Mouse (Mus musculus) central nervous system, embryonic 11.5 days (tissue): ENCODE results near the gene Tssk3. TPM values are rescaled to one million over a fixed set of nuclear protein-coding genes. Genes with fewer than 3 reads are reported as not detected.

Experiments
- polyA plus RNA-seq: library from polyadenylated mRNA; depleted of rRNA; stranded (reverse); fragments of >200 nt; gene quantifications from 2 replicates; pipeline ENCODE4 v1.2.3, GENCODE M21; 2012; rRNA removed

Tssk3 gene
- polyA plus RNA-seq: not detected in 2 replicates

DNA sequence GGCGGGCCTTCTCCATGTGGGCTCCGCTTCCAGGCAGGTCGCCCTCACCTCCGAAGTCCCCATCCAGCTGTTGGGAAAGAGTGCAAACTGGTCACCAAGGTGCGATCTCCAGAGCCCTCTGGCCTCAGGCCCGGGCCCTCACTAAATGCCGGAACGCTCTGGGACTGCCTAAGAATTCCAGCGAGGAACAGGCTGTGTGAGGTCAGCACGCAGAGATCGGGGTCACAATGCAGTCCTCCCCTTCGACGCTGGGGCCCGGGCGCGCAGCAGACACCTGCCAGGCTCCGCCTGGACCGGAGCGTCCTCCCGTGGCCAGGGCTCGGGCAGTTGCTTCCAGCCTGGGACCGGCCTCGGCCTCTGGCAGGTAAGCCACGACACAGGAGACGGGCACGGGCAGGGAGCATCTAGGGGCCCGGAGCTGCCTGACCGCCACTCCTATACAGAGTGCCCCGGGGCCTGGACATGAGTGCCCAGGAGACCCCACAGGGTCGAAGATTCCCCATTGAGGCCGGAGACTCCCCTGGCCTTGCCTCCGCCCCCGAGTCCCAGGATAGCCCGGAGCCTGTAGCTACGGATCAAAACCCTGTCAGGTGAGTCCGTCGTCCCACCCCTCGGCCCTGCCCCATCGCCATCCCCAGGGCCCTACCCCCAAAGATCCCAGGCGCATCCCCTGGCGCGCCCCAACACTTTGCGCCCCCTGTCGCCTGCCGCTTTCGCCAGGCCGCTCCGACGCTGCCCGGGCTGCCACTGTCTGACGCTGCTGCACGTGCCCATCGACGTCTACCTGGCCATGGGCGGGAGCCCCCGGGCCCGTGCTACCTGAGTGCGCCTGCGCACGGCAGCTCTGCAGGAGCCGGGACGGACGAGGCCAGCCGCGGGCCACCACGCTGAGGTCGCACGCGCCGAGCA lies at the start of gene Tssk3, which contains the start of gene Fam229a:
Gene Tssk3, minus strand, starts transcription at position 51 of the 909 bp plus-strand sequence.
Gene Fam229a, plus strand, starts transcription at position 219 of the 909 bp plus-strand sequence.

DNA sequence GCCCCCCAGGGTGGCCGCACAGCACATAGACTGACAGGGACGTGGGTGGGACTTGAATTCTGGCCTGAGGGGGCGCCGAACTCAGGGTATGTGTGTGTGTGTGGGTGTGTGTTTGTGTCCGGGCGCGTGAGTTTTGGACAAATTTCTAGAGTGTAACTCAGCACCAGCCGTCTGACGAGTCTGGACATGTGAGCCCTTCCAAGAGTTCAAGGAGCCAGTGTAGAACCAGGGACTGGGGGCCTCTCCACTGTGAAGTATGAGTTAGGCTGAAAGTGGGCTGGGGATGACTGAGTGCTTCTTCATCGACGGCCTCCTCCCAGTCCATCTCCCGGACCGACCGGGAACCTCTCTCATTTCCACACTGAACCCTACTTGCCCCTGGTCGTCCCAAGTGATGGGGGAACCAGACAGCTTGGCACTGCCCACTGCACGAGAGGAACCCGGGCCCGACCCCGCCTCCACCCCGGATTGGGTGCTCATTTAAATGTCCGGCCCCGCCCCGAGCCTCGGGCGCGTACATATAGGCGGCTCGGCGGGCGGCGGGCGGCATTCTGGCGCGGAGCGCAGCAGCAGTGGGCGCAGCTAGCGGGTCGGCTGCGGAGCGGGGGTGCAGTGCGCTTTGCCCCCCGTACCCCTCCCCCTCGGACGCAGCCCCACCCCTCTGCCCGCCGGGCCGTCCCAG lies 22.4 kb upstream of the Tssk3 start, which contains the start of gene Marcksl1:
Gene Marcksl1, plus strand, starts transcription at position 496 of the 682 bp plus-strand sequence.

GRCm38 (mm10) chr4:129461183-129461960 lies 29.4 kb downstream of the Tssk3 start, which contains the start of gene Bsdc1:
Gene Bsdc1, plus strand, starts transcription at chr4:129461581.

GRCm38 (mm10) chr4:129440340-129441063 lies 50.3 kb downstream of the Tssk3 start, which contains the start of gene Zbtb8b:
Gene Zbtb8b, minus strand, starts transcription at chr4:129440853.

Other genes starting within 250 kb of the Tssk3 start
- gene C77080, start 229.6 kb downstream of the Tssk3 start, polyA plus RNA-seq: 6.8 and 8.1 TPM in 2 replicates
- gene Sync, start 203.4 kb downstream of the Tssk3 start, polyA plus RNA-seq: 0.55 and 0.98 TPM in 2 replicates
- 203 and 212 TPM in 2 replicates for gene Rbbp4, start 155.7 kb downstream of the Tssk3 start, polyA plus RNA-seq
- 48.8 and 55.3 TPM in 2 replicates for gene Zbtb8os, start 155.3 kb downstream of the Tssk3 start, polyA plus RNA-seq
- gene Zbtb8a, start 112.9 kb downstream of the Tssk3 start, polyA plus RNA-seq: 8.9 and 10.6 TPM in 2 replicates
- 1.3 and 1.8 TPM in 2 replicates for gene Zbtb8b, start 50.2 kb downstream of the Tssk3 start, polyA plus RNA-seq
- gene Bsdc1, start 29.4 kb downstream of the Tssk3 start, polyA plus RNA-seq: 22.8 and 26.0 TPM in 2 replicates
- gene Fam229a, start 168 bp upstream of the Tssk3 start, polyA plus RNA-seq: 0.17 TPM in 1 of 2 replicates, not detected in the other
- 1,168 and 1,436 TPM in 2 replicates for gene Marcksl1, start 22.6 kb upstream of the Tssk3 start, polyA plus RNA-seq
- 200 and 249 TPM in 2 replicates for gene Hdac1, start 51.7 kb upstream of the Tssk3 start, polyA plus RNA-seq
- gene Lck, start 82.6 kb upstream of the Tssk3 start, polyA plus RNA-seq: 9.3 and 10.9 TPM in 2 replicates
- 2.1 and 2.6 TPM in 2 replicates for gene Fam167b, start 87.5 kb upstream of the Tssk3 start, polyA plus RNA-seq
- 355 and 420 TPM in 2 replicates for gene Eif3i, start 109.6 kb upstream of the Tssk3 start, polyA plus RNA-seq
- gene Tmem234, start 109.6 kb upstream of the Tssk3 start, polyA plus RNA-seq: 141 and 182 TPM in 2 replicates
- gene Dcdc2b, start 123.2 kb upstream of the Tssk3 start, polyA plus RNA-seq: 1.6 and 2.2 TPM in 2 replicates
- 28.8 and 32.5 TPM in 2 replicates for gene Iqcc, start 128.1 kb upstream of the Tssk3 start, polyA plus RNA-seq
- gene Ccdc28b, start 132.9 kb upstream of the Tssk3 start, polyA plus RNA-seq: 66.0 and 106 TPM in 2 replicates
- 74.6 and 161 TPM in 2 replicates for gene Txlna, start 150.0 kb upstream of the Tssk3 start, polyA plus RNA-seq
- gene Kpna6, start 181.7 kb upstream of the Tssk3 start, polyA plus RNA-seq: 29.5 and 34.7 TPM in 2 replicates
- 33.4 and 45.2 TPM in 2 replicates for gene Tmem39b, start 205.8 kb upstream of the Tssk3 start, polyA plus RNA-seq